12 mouse cellular contexts compared by ENCODE assay signal in genomic region chr7:118275265-118275664, GRCm38 (mm10). TPM values are rescaled to one million over a fixed set of nuclear protein-coding genes. Genes with fewer than 3 reads are reported as not detected.
A peak's percentile ranks its signal among the peaks of the same experiment; 100 is the strongest.
DNase-seq lines count a peak whose midpoint lies in the region; ATAC-seq and TF ChIP-seq lines count a peak whose summit lies in the region.
"Had no signal": no experiment of that assay in that cellular context is flagged by ENCODE, and none has a peak within 500 bp of the region (broad histone marks: within the 10 kb centered on the region; RNA-seq: fewer than 3 reads in every experiment).

No protein-coding gene starts in this region.

- no peak overlapping the region for H3K4me2 ChIP-seq in midbrain, embryonic 14.5 days (ENCODE audit: low read length)
- H3K4me2 ChIP-seq: limb, embryonic 13.5 days had no signal

- no peak overlapping the region for H3K9ac ChIP-seq in midbrain, embryonic 14.5 days (replicated peaks; ENCODE audit: low read length)
- H3K9ac ChIP-seq: limb, embryonic 13.5 days had no signal

- no peak for ATAC-seq in midbrain, embryonic 14.5 days (ENCODE audit: low FRiP score, low TSS enrichment)

- no peak for DNase-seq in layer of hippocampus, adult 2 months (ENCODE audit: low spot score in 2 of 2)
- no peak for DNase-seq in layer of hippocampus, adult 9-10 months (ENCODE audit: low spot score)
- peak; percentile 58 for DNase-seq in T-cell, adult 2 months (ENCODE audit: low spot score)
- DNase-seq in thymus, postnatal 14 days = peak; percentile 76
- no peak for DNase-seq in midbrain, embryonic 14.5 days
- DNase-seq in layer of hippocampus, postnatal 14 days (ENCODE audit: low spot score in 2 of 2) = no peak
- DNase-seq in retina, postnatal 1 day = no peak
- DNase-seq: gastrocnemius, postnatal 14 days; right cerebral cortex, adult 18-20 months had no signal

- TF ChIP-seq CTCF in layer of hippocampus, adult 2 months (conservative IDR thresholded peaks at IDR 0.05) = peak; percentile 33

- no peaks in the 10 kb centered on the region for H3K9me3 ChIP-seq in midbrain, embryonic 14.5 days (ENCODE audit: control insufficient read depth, low read length)
- H3K9me3 ChIP-seq: limb, embryonic 13.5 days had no signal

- no peaks in the 10 kb centered on the region for H3K36me3 ChIP-seq in macrophage (ENCODE audit: inconsistent target)
- no peaks in the 10 kb centered on the region for H3K36me3 ChIP-seq in midbrain, embryonic 14.5 days (ENCODE audit: control insufficient read depth, insufficient read depth, low read length)
- H3K36me3 ChIP-seq: limb, embryonic 13.5 days had no signal

- WGBS in macrophage (ENCODE audit: missing documents) = 38% methylated on average over 6 of the region's 6 CpGs
- WGBS in midbrain, embryonic 14.5 days = 86% methylated on average over 6 of the region's 6 CpGs

- H3K27me3 ChIP-seq in midbrain, embryonic 14.5 days (ENCODE audit: control insufficient read depth, insufficient read depth, low read length) = no peaks in the 10 kb centered on the region
- H3K27me3 ChIP-seq: limb, embryonic 13.5 days had no signal

- H3K4me1 ChIP-seq in midbrain, embryonic 14.5 days (ENCODE audit: control insufficient read depth, insufficient read depth, low read length) = no peaks in the 10 kb centered on the region

- H3K79me2 ChIP-seq in macrophage (ENCODE audit: inconsistent target) = no peaks in the 10 kb centered on the region

- H3K4me3 ChIP-seq in layer of hippocampus, adult 2 months = no peak overlapping the region
- H3K4me3 ChIP-seq in macrophage (ENCODE audit: inconsistent target) = no peak overlapping the region
- no peak overlapping the region for H3K4me3 ChIP-seq in midbrain, embryonic 14.5 days (replicated peaks; ENCODE audit: low read depth, low read length)
- H3K4me3 ChIP-seq: erythroblast, embryonic 14.5 days; limb, embryonic 13.5 days had no signal

- H3K27ac ChIP-seq in layer of hippocampus, adult 2 months = no peak overlapping the region
- 0 out of 2 replicates have a peak overlapping the region, but pooled peaks have one; percentile 4 for H3K27ac ChIP-seq in macrophage
- H3K27ac ChIP-seq in midbrain, embryonic 14.5 days (replicated peaks; ENCODE audit: low read depth, low read length) = no peak overlapping the region
- H3K27ac ChIP-seq: limb, embryonic 13.5 days had no signal

RNA-seq across cellular contexts. Expression of gene Smg1, which starts 31.8 kb away (rescaled TPM):
- 10 to 100 TPM; 81.6 to 91.1 TPM for total RNA-seq in layer of hippocampus, adult 2 months (2021)
- total RNA-seq in macrophage (2018; cell fraction: chromatin; rRNA removed) = 100 to 1,000 TPM; 423 to 819 (median 574) TPM
- total RNA-seq in macrophage (2018; cell fraction: cytosol; rRNA removed) = 10 to 100 TPM; 25.8 to 70.7 (median 38.6) TPM
- total RNA-seq in macrophage (2018; cell fraction: nucleus; rRNA removed) = 100 to 1,000 TPM; 184 to 474 (median 262) TPM
- 13.1 to 24.3 TPM (median 20.1 TPM) in 3 replicates for polyA plus RNA-seq in macrophage (2018)
- polyA plus RNA-seq in midbrain, embryonic 14.5 days (2014; fragmentation: Nextera tagmentation; extraction: Ambion mirVana) = 31.7 and 38.4 TPM in 2 replicates
- 10 to 100 TPM; 69.4 to 73.2 TPM for total RNA-seq in layer of hippocampus, postnatal 14 days (2021)

Comparison
In these comparisons a context has a peak if more than half of its experiments do, and no peak if none do; other contexts are left out.
1. DNase-seq: peak in T-cell, adult 2 months (single experiment) and thymus, postnatal 14 days (single experiment); none in layer of hippocampus, adult 2 months (0 of 2), layer of hippocampus, adult 9-10 months (single experiment), midbrain, embryonic 14.5 days (single experiment), layer of hippocampus, postnatal 14 days (0 of 2) and retina, postnatal 1 day (single experiment).